Mouse (Mus musculus) 416B (cell line): ENCODE data around the gene Dscaml1.
"Not testable (repeated sequence)": the region's sequence is repeated elsewhere in the genome, so short reads cannot be mapped to it uniquely, and the experiment has no call there.

Experiments used
- DNase-seq: peaks from one replicate; pipeline ENCODE4 v3.0.0; 2011; ENCODE audit warnings: low read depth

Gene Dscaml1

DNA sequence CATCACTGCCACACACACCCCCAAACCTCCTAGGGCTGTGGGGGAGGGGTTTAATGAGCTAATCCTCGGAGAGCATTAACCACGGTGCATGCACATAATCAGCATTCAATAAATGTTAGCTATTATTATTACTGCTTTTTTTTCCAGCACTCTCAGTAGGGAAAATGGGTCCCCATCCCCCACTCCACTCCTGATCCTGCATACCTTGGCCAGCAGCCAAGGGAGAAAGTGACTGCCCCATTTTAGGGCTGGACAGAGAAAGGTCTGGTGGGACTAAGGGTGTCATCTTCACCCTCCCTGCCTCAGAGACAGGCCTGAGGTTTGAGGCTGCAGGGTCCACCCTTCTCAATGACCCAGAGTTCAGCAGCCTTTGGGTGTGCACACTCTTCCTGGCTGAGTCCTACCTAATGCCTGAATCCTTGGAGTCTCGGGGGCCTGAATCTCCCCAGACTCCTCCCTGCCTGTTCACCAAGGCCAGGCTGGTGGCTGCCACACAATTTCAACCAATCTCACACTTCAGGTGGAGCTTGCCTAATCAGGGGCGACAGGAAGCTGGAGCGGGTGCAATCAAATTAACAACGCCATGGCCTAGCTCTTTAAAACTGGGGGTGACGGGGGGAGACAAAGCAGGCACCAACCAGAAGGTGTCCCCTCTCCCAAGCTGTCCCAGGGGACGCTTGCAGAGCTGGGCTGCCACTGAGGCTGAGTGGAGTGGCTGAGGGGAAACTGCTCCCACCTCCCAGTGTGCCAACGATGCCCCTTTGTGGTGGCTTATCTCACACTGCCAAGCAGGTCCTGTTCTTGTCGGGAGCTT, 267.2 kb downstream of the Dscaml1 start:
- no peak for DNase-seq

DNA sequence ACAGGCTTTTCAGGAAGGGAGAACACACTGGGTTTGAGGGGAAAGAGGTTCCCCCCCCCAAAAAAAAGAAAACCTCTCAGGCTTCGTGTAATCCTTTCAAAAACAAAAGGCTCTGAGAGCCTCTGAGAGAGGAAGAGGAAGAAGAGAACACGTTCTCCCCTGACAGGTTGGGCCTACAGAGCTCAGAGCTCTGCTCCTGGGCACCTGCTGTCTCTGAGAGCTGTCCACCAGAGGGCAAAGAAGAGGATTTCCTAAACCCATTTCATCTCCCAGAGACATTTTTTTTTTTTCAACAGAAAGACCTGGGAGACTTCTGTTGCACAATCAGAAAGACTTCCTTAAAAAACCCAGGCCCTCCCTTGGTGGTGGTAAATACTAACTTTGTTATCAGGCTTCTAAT, 267.8 kb downstream of the Dscaml1 start:
- DNase-seq: peak; percentile 29

DNA sequence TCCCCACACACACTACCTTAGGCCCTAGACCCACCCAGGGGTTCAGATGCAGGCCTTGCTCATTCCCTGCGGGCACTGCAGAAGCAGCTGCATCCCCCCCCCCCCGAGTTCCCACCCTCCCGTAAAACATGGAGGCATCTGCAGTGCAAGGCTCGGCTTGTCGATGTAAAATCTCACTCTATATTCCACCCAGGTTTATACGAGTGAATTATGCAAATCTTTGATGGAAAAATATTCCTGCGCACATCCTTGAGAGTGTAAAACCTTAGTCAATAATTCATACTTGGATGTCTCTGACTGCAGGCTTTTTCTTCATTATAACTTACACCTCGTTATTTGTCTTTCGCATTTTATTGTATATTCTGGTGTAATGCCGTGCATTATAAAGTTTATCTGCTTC, 272.7 kb downstream of the Dscaml1 start:
- no peak for DNase-seq

DNA sequence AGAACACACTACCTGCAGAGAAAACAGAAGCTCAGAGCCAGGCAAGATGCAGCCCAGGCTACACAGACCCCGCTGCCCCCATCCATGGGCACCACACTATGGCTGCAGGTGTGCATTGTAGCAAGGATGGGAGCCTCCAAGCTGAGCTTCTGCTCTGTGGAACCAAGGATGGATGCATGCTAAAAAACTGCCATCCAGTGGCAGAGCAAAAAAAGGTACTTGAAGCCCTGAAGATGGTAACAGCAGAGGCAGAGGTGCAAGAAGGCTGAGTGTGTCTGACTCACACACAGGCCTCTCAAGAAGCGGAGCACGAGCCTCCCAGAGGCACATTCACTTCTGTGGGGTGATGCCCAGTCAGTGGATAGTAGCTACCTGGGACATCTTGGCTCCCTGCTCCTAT, 276.8 kb downstream of the Dscaml1 start:
- no peak for DNase-seq

DNA sequence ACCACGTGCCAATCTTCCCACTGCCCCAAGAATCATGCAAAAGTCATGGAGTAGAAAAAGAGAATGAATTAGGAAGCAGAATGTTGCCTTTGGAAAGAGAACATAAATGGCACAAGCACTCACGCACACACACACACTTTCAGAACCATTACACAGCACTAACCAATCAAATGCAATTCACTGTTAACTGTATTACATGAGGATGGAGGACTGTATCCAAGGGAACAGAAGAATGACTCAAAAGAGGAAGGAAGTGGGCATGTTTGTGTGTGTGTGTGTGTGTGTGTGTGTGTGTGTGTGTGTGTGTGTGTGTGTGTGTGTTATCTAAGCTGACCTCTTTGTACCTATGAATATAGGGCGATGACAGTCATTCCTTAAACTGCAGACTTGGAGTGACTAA, 278.0 kb downstream of the Dscaml1 start:
- peak; percentile 75 for DNase-seq

DNA sequence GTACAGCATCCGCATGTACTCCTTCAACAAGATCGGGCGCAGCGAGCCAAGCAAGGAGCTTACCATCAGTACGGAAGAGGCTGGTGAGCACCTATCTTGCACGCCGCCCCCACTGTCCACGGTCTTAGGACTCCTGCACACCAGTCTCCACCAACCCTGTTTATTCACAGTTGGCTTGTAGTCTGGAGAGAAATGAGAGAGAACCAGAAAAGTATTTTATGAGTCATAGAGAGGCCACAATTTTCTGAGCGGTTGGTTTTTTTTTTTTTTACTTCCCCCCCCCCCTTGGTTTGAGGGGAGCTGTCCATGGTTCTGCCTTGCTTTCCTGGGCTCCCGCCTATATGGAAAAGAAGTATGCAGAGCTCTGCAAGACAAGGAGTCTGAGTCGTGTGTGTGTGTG, 283.9 kb downstream of the Dscaml1 start:
- peak; percentile 44 for DNase-seq

DNA sequence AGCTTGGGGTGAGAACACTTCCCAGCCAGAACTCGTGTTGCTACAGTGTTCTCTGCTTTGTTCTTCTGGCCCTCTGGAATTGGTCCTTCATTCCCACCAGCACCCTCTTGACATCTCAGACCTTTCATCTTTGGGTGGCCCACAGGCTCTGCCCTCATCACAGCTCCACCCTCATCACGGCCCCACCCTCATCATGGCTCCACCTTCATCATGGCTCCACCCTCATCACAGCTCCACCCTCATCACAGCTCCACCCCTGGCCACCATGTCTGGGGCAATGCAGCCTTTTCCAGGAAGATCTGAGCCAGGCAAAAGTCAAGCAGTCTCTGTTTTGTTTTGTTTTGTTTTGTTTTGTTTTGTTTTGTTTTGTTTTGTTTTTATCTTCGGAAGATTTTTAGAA, 289.0 kb downstream of the Dscaml1 start:
- no peak for DNase-seq

DNA sequence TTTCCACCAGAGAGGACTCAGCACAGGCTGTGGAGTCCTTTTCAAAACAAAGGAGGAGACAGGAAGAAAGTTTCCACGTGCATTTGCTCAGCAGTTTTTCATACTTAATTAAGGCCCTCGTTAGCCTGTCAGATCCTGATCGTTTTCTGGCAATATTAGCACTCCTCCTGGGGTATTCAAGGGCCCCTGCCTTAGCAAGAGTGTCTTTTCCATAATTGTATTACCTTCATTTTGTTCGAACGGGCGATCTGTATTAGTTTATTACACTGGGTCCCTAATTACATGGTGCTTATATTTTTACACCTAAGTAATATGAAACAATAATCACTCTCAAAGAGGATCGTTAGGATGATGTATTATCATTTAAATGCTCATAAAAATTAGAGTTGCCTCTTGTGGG, 293.6 kb downstream of the Dscaml1 start:
- DNase-seq: no peak

DNA sequence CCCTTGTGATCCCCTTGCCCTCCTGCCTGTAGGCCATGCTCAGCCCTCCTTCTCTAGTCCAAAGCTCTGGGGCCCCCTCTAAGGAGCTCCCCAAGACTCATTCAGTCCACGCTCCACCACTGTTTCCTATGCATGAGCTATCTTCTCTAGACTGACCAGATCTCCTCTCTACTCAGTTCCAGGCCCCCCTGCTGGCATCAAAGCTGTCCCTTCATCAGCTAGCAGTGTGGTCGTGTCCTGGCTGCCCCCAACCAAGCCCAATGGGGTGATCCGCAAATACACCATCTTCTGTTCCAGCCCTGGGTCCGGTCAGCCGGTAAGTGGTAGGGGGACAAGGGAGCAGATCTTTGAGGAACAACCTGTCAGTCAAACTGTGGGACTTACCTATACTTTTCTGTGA, 305.4 kb downstream of the Dscaml1 start:
- no peak for DNase-seq

DNA sequence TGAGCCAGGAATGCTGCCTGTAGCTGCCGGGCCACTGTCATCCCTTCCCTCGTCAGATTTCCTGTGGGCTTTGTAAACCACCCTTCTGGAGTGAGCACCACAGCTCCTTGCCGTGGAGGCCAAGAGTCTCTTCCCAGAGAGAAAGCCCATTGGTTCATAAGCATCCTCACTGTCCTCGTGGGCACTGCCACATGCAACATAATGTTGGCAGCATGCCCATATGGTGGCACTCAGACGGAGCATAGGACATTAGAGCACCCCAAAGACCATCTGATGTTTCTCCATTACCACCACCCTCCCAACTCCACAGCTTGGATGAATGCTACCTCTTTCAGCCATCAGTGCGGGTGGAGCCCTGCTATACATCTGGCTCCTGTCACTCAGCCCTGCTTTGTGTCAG, 306.8 kb downstream of the Dscaml1 start:
- DNase-seq: no peak

DNA sequence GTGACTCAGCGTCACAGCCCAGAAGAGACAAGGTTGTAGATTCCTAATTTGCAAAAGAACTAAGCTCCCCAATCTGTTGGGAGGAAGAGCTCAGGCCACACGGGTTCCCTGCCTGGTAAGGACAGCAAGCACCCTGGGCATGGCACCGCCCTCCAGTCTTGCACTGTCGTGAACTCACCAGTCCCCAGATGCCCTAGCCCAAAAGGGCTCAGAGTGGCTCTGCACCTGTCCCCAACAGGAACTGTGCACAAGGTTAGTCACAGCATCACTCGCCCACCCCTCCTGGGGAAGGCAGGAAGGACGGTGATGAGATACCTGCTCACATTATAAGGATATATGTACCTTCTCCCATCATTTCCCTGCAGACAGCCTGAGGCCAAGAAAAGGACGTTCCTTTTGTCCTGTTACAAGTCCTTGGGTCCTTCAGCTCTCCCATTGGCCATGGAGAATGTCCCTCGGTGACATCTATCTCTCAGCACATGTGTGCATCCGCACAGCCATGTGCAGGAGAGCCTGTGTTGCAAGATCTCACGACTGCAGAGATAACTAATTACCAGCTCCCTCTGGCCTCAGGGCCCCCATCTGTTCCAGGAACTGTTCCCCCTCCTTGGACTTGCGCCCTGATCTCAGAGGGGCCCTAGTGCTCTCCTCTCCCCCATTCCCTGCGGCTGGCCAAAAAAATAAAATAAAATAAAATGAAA, 312.7 kb downstream of the Dscaml1 start:
- DNase-seq: no peak

DNA sequence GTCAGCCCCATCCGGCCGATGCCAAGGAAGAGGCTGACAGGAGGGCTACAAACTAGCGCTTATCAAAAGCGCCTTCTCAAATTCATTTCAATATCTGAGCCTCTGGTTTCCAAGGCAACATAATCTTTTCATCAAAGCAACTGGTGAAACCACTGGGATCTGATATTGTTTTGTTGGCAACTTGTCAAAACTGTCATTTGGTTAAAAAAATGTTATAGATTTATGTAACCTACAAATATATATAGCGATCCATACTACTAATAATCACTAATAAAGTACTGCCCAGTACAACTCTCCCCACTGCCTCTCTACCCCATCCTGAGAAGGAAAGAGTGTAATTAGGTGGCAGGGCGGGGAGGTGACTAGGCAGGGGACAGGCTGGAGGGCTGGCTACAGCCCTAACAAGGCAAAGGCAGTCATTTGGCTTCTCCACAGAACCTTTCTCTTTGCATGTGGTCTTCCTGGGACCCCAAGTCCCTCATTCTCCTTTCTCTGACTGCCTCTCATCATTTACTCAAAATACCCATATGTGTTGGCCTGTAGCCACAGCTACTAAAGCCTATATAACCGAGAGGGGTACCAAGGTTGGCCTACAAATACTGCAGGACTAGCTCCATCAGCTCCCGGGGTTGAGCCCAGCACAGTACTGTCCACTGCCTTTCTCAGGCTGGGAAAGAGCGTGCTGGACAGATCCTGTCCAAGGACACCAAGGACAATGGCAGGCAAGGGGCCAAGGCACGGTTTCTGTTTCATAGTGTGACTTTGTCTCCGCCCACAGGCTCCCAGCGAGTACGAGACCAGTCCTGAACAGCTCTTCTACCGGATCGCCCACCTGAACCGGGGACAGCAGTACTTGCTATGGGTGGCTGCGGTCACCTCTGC, 313.5 kb downstream of the Dscaml1 start:
- DNase-seq: no peak

DNA sequence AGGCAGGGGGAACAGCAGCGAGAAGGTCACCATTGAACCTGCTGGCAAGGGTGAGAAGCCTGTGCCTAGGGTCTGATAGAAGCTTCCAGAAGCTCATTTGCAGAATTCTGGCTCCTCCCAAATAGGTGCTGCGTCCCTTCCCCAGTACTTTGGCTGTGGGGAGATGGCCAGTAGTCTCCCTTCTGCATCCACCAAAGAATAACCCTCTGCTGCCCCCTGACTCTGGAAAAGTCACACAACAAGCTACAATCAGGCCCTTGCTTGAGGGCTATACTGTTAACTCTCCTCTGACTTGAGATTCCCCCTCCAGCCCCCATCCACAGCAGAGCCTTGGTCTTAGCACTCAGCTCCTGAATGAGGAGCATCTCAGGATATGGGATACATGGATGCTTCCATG, 314.2 kb downstream of the Dscaml1 start:
- DNase-seq: peak; percentile 6

DNA sequence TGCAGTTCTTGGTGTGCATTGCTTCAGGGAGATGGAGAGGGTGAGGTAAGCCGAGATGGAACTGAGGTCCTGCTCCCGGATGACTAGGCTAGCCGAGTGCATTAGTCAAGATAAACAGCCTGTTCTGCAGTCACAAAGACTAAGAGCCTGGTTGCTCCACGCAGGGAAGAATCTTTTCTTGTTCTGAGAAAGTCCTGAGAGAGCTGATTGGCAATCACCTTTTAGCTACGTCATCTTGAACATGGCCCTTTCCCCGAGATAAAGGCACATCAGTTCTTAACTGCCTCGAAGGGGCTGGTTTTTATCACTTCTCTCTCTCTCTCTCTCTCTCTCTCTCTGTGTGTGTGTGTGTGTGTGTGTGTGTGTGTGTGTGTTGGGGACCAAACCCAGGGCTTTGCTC, 319.0 kb downstream of the Dscaml1 start:
- DNase-seq: no peak

DNA sequence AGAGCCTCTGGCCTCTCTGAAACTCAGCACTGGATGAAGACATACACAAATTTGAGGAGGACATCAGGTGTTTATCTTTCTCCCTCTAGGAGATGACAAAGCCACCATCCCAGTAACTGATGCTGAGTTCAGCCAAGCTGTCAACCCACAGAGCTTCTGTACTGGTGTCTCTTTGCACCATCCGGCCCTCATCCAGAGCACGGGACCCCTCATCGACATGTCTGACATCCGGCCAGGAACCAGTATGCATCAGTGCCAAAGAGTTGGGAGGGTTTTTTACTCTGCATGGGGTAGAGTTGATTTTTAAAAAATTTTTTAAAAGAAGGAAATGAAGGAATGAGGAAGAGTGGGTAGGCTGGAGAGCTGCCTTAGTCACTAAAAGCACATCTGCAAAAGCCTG, 323.5 kb downstream of the Dscaml1 start:
- DNase-seq: no peak

DNA sequence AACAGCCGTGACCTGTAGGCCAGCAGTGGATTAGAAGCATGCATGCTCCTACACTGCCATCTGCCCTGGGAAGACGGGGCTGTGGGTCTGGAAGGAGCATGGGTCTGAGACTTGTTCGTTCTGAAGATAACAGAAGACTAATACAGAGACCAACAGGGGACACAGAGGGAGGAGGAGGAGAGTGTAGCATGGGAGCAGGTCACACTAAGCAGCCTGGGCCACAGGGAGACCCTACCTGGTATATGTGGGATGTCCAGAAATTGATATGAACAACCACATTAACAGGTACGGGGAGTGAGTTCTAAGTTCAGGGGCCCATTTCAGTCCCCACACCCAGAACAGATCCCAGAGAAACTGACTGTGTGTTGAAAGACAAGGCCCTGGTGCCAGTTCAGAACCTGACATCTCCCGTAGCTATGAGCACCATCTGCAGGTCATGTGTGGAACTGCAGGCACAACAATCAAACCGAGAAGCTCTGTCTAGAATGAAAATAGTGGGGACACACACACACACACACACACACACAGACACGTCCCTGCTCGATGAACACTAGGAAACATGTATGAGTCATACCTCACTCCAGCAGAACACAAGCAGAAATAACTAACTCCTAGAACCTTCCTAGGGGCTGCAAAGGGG, 328.1 kb downstream of the Dscaml1 start:
- peak; percentile 62 for DNase-seq

DNA sequence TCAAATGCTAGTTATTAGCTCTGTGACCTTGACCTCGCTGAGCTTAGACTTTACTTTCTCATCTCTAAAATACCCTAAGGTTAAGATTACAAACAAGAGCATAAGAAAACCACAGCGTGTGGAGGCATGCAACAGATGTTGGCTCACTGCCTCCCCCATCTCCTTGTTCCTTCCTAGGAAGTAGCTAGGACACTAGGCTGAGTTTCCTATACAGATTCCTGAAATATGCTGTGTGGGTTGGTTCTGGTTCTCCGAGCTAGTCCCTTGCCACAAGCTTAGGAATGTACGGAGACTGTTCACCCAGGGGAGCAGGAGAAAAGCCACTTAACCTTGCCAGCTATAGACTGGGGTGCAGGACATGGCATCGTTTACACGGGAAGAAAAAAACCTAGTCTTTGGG, 339.8 kb downstream of the Dscaml1 start:
- no peak for DNase-seq

DNA sequence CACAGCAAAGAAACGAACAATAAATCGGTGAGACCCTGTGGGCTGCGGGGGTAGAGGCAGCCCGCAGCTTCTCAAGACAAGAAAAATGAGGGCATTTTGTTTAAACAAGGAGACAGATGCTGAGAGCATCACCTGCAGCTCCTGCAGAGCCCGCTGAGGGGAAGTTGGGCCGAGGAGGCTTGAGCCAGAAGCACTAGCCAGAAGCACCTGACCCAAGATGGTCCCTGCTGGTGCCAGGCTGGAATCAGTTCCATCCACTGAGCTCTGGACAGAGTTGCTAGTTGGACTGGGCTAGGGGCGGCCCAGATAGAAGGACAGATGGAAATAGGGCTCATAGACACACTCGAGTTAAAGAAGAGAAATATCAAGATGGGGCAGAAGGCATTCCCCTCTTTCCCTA, 340.7 kb downstream of the Dscaml1 start:
- no peak for DNase-seq

DNA sequence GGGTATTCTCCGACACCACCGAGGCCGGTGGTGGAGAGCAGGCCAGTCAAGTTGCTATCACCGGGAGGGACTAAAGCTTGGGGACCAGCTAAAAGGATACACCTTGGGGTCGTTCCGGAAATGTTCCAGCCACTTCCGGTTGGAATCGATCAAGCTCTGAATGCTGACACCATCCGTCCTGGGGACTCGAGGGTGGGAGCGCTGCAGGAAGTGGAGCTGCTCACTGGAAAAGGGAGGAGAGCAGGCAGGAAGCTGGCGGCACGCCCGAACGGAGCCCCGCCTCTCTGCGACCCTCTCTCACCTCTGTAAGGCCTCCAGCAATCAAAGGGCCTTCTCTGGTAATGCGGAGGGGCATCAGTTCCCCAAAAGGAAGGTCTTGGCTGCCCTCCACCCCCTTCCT, 342.0 kb downstream of the Dscaml1 start:
- no peak for DNase-seq

DNA sequence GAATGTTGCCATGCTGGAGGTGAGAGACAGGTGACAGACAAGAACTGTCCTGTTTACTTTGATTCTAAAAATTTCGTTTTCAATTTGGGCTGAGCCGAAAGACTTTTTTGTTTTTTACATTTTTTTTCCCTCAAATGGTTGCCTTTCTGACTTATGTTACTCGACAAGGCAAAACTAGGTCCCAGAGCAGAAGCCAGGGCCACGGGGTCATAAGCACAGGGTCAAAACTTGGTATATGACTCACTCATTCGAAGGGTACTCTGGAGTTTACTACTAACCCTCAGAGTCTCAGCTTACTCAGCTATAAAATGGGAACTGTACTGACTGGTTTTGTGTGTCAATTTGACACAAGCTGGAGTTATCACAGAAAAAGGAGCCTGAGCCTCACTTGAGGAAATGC, 343.2 kb downstream of the Dscaml1 start:
- no peak for DNase-seq

DNA sequence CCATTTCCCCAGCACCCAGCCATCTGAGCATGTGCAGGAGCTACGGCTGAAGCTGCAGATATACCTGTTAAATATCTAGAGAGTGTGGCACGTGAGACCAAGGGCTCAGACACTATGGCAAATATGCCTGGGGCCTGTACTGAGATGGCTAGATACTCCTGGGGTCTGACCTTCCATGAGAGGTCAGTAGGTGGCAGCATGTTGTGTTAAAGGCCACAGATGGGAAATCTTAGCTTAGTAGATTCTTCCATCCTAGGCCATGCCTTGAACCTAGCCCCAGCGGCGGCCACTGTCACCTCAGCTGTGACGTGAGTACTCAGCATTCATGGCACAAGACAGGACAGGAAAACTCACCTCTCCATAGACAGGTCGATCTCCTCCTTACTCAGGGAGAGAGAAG, 347.7 kb downstream of the Dscaml1 start:
- DNase-seq: peak; percentile 50

DNA sequence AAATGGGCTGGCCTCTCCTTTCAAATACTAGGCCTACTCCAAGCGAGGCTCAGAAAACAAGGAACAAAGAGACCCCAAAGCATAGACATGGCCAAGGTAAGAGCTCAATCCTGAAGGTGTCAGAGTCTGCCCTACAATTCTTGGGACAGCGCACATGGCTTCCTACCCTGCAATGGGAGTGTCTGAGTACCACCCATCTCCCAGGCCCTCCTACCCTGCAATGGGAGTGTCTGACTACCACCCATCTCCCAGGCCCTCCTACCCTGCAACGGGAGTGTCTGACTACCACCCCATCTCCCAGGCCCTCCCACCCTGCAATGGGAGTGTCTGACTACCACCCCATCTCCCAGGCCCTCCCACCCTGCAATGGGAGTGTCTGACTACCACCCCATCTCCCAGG, 349.7 kb downstream of the Dscaml1 start:
- DNase-seq: not testable (repeated sequence)
